Mouse (Mus musculus): Measurements from ENCODE around the gene Nr2c2ap.

Gene Nr2c2ap

GRCm38 (mm10) chr8:70131166-70131883 lies at the start of gene Nr2c2ap:
TSS of gene Nr2c2ap (plus strand) at chr8:70131333.
- DNase-seq (ENCODE audit: low spot score): peak; percentile 83

GRCm38 (mm10) chr8:70081976-70082375 lies 49.2 kb upstream of the Nr2c2ap start:
- no peak for DNase-seq (ENCODE audit: low spot score)

- no peak for DNase-seq (ENCODE audit: low spot score)
These were observed 47.8 kb upstream of the Nr2c2ap start, which contains the start of gene Hapln4 for GRCm38 (mm10) chr8:70083285-70083684. TSS of gene Hapln4 (plus strand) at chr8:70083457.

GRCm38 (mm10) chr8:70084191-70085065 lies 46.7 kb upstream of the Nr2c2ap start:
- DNase-seq (ENCODE audit: low spot score): no peak

GRCm38 (mm10) chr8:70086151-70086550 lies 45.0 kb upstream of the Nr2c2ap start:
- DNase-seq (ENCODE audit: low spot score): no peak

- no peak for DNase-seq (ENCODE audit: low spot score)
These were observed 43.9 kb upstream of the Nr2c2ap start for GRCm38 (mm10) chr8:70087237-70087636.

- no peak for DNase-seq (ENCODE audit: low spot score)
These were observed 43.1 kb upstream of the Nr2c2ap start for GRCm38 (mm10) chr8:70087836-70088650.

- no peak for DNase-seq (ENCODE audit: low spot score)
These were observed 41.7 kb upstream of the Nr2c2ap start for GRCm38 (mm10) chr8:70089296-70089960.

GRCm38 (mm10) chr8:70092786-70093185 lies 38.3 kb upstream of the Nr2c2ap start:
- DNase-seq (ENCODE audit: low spot score): no peak

GRCm38 (mm10) chr8:70099276-70099675 lies 31.9 kb upstream of the Nr2c2ap start:
- no peak for DNase-seq (ENCODE audit: low spot score)

GRCm38 (mm10) chr8:70100241-70100640 lies 30.9 kb upstream of the Nr2c2ap start:
- DNase-seq (ENCODE audit: low spot score): no peak

- peak; percentile 15 for DNase-seq (ENCODE audit: low spot score)
These were observed 26.6 kb upstream of the Nr2c2ap start for GRCm38 (mm10) chr8:70104506-70104905.

- DNase-seq (ENCODE audit: low spot score): no peak
These were observed 26.2 kb upstream of the Nr2c2ap start for GRCm38 (mm10) chr8:70104922-70105321.

- DNase-seq (ENCODE audit: low spot score): no peak
These were observed 20.7 kb upstream of the Nr2c2ap start for GRCm38 (mm10) chr8:70110451-70110850.

GRCm38 (mm10) chr8:70111192-70111795 lies 19.8 kb upstream of the Nr2c2ap start:
- no peak for DNase-seq (ENCODE audit: low spot score)

- DNase-seq (ENCODE audit: low spot score): no peak
These were observed 18.6 kb upstream of the Nr2c2ap start for GRCm38 (mm10) chr8:70112401-70113016.

- no peak for DNase-seq (ENCODE audit: low spot score)
These were observed 16.6 kb upstream of the Nr2c2ap start for GRCm38 (mm10) chr8:70114488-70114887.

GRCm38 (mm10) chr8:70114892-70115291 lies 16.2 kb upstream of the Nr2c2ap start:
- no peak for DNase-seq (ENCODE audit: low spot score)

GRCm38 (mm10) chr8:70117611-70118010 lies 13.5 kb upstream of the Nr2c2ap start:
- peak; percentile 54 for DNase-seq (ENCODE audit: low spot score)

Measured in c-Kit-positive CD71-positive TER-119-positive erythroid progenitor cells, embryonic 14.5 days (primary cell).